Mouse (Mus musculus) heart, postnatal 0 days (tissue): ENCODE results near the gene Ghrl.

Source experiments
- CTCF ChIP-seq: IDR thresholded peaks from 2 replicates; pipeline ENCODE4 v1.5.1; 2016; ENCODE audit warnings: antibody characterized with exemption, control low read depth, low read depth
- EP300 ChIP-seq: IDR thresholded peaks from 2 replicates; pipeline ENCODE4 v1.6.1; 2016; ENCODE audit warnings: antibody characterized with exemption, low read depth

DNA sequence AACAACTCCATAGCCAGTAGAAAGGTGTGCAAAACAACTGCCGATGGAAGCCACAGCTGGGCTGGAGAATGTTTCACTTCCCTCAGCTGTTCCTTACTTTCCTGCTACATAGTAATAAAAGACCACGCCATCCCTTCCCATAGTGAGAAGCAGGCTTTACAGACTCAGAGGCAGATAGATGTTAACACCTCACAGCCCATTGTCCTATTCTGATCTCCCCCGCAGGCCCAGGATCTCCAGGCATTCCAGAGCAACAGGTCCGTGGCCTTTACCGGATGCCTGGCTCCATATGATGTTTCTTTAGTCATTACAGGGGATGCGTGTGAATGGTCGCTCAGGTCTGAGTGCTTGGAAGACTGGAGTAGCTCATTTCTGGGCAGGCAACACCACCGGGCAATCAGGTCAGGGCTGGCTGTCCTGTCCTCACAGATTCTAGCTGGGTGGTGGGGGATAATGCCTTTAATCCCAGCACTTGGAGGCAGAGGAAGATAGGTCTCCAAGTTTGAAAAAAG, 52.0 kb downstream of the Ghrl start:
- TF ChIP-seq CTCF (no peak), EP300 (peak; percentile 64; the same call in 1 of the 2 replicates)
